Mouse (Mus musculus) left cerebral cortex, adult 9 months (tissue): Measurements from ENCODE around the gene Cep19.

Experiments used
- DNase-seq, 2 experiments: peaks; one replicate each; pipeline ENCODE4 v3.0.0; 2022; ENCODE audit warnings: low spot score in 2 of 2

Gene Cep19

DNA sequence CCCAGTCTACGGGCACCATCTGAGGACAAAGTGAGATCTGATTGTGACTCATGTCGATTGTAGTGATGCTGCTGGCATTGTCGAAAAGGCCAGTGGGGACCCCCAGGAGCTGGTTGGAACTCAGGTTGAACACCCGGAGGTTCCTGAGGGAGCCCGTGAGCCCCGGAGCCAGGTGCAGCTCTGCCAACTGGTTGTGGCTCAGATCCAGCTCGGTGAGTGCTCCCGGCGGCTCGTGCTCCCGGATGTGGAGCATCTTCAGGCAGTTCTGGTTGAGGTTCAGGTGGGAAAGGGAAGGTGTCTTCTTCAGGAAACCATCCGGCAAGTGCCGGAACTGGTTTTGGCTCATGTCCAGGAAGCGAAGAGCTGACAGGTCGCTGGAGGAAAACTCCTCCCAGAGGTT lies 44.2 kb downstream of the Cep19 start:
- no peak for DNase-seq

DNA sequence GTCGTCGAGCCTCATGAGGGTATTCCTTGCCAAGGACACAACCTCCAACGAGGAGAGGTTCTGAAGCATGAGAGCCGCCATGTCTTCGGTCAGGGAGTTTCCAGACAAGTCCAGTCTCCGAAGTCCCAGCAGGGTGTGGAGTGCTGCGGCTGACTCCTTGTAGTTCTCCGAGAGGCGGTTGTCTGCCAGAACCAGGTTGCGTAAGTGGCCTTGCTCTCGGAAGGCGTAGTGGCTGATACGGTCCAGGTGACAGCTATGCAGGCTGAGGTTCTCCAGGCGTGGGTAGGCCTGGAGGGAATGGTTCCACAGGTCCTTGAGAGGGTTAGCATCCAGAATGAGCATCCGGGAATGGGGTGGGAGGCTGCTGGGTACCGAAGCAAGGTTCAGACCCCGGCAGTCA lies 45.0 kb downstream of the Cep19 start:
- no peak for DNase-seq

DNA sequence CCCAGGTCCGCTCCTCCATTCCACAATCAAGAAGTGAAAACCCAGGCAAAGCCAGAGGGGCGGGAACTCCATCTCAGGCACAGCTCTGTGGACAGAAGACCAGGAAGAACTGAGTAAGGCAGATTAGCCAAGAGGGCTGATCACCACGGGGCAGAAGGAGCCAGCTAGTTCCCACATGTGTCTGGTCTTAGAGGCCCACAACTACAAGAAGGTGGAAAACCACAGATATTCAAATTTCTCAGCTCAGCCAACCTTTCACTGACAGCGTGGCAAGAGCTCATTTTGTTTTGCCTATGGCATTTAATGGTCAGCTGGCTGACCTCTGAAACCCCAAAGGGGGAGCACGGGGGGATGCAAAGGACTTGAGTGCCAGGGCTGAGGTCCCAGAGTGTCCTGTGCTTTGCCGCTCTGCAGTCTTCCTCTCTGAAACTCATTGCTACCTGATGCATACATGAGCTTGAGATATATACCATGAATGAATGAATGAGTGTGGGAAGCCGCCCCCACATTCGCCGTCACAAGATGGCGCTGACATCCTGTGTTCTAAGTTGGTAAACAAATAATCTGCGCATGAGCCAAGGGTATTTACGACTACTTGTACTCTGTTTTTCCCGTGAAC lies 48.1 kb downstream of the Cep19 start:
- DNase-seq = no peak

DNA sequence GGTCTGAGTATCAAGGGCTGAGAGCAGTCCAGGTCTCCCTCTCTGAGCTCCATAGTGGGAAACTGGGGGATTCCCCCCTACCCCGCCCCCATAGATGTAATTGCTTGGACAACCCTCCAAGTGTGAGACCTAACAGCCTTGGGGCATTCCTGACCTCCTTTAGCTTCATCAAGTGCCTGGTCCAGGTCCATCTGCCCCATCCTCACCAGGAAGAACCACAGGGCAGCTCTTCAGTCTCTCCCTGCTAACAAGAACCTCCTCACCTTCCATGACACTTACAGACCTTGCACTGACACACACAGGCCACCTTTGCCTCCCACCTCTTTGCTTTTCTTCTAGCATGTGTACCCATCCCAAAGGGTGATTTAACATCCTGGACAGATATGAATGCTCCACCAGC lies 54.4 kb downstream of the Cep19 start:
- DNase-seq = no peak

DNA sequence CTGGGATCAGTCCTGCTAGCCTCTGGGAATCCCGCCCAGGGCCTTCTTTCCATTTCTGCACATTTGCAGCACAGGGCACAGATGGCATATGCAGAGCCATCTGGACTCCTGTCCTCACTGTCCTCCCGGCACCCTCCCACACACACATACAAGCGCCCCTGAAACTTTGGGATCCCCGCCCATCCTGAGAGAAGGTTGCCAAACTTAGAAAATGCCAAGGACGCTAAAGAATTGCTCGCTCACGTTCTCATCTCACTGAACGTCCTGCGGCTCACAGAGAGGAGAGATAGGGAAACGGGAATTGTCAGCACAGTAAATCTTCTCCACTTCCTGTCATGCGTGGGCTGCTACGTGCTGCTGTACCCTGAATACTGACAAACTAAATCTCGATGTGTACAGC lies 54.8 kb downstream of the Cep19 start:
- peak; percentile 65 to 89 for DNase-seq

DNA sequence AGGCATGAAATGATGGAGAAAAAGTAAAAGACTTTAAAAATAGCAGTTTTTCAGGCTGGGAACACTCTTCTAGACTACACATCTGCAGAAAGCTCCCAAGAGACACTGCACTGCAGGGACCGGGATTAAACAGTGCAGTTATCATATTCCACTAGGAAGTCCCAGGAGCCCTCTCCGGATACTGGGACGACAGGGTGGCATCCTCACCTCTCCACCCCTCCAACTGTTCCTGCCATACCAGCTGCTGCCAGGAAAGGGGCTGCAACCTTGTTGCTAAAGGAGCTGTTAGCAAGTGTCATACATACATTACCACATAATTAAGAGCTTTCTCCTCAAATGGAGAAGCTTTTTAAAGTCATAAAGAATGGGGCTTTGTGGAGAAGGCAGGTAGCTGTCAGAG lies 57.1 kb downstream of the Cep19 start:
- DNase-seq = no peak

DNA sequence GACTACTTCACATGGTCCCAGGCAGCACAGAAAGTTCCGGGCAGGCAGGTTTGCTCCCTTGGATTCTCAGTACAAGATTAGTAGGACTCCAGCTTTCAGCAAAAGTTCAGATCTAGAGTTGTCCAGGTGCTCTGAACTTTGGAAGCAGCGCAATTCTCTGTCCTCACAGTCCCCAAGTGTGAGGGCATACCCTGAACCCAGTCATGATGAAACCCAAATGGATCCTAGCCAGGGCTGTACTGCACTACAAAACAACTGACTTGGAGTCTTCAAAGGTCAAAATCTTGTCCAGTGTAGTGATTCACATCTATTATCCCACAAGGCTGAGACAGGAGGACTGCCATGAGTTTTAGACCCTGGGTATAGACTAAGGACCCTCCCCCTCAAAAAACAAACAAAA lies 57.8 kb downstream of the Cep19 start:
- DNase-seq = no peak
